Mouse (Mus musculus) 416B (cell line): ENCODE results near the gene Dab1.

Source experiments
- DNase-seq: peaks from one replicate; pipeline ENCODE4 v3.0.0; 2011; ENCODE audit warnings: low read depth

The Dab1 gene

GRCm38 (mm10) chr4:104670741-104671140 lies 1051.6 kb downstream of the Dab1 start:
- DNase-seq = no peak

- DNase-seq = no peak
Measured at GRCm38 (mm10) chr4:104673317-104673716, 1054.2 kb downstream of the Dab1 start.

- DNase-seq = no peak
Measured at GRCm38 (mm10) chr4:104674706-104675105, 1055.5 kb downstream of the Dab1 start.

- DNase-seq = no peak
Measured at GRCm38 (mm10) chr4:104678234-104678633, 1059.1 kb downstream of the Dab1 start.

- DNase-seq = no peak
Measured at GRCm38 (mm10) chr4:104680475-104680874, 1061.3 kb downstream of the Dab1 start.

GRCm38 (mm10) chr4:104686137-104686809 lies 1067.1 kb downstream of the Dab1 start:
- DNase-seq = no peak

GRCm38 (mm10) chr4:104689047-104689446 lies 1069.9 kb downstream of the Dab1 start:
- DNase-seq = no peak

- no peak for DNase-seq
Measured at GRCm38 (mm10) chr4:104691026-104691425, 1071.9 kb downstream of the Dab1 start.

GRCm38 (mm10) chr4:104694188-104694587 lies 1075.0 kb downstream of the Dab1 start:
- DNase-seq = no peak

GRCm38 (mm10) chr4:104696522-104696921 lies 1077.4 kb downstream of the Dab1 start:
- DNase-seq = no peak

GRCm38 (mm10) chr4:104697703-104698102 lies 1078.5 kb downstream of the Dab1 start:
- DNase-seq = no peak

GRCm38 (mm10) chr4:104705664-104706645 lies 1086.8 kb downstream of the Dab1 start:
- no peak for DNase-seq

- no peak for DNase-seq
Measured at GRCm38 (mm10) chr4:104712338-104713083, 1093.4 kb downstream of the Dab1 start.

GRCm38 (mm10) chr4:104714925-104715519 lies 1095.9 kb downstream of the Dab1 start:
- DNase-seq = no peak

- no peak for DNase-seq
Measured at GRCm38 (mm10) chr4:104715857-104716256, 1096.7 kb downstream of the Dab1 start.

GRCm38 (mm10) chr4:104716506-104716905 lies 1097.3 kb downstream of the Dab1 start:
- no peak for DNase-seq

- no peak for DNase-seq
Measured at GRCm38 (mm10) chr4:104718973-104719795, 1100.0 kb downstream of the Dab1 start.

GRCm38 (mm10) chr4:104723527-104724045 lies 1104.4 kb downstream of the Dab1 start:
- no peak for DNase-seq

GRCm38 (mm10) chr4:104724258-104724657 lies 1105.1 kb downstream of the Dab1 start:
- no peak for DNase-seq

GRCm38 (mm10) chr4:104725673-104726072 lies 1106.5 kb downstream of the Dab1 start:
- DNase-seq = no peak

GRCm38 (mm10) chr4:104729185-104729584 lies 1110.0 kb downstream of the Dab1 start:
- DNase-seq = no peak
